In genomic region chr14:11642977-11643376, GRCm38 (mm10) we compare ENCODE assay signal across 11 mouse cellular contexts.
DNase-seq lines count a peak whose midpoint lies in the region; ATAC-seq and TF ChIP-seq lines count a peak whose summit lies in the region.
"Had no signal": no experiment of that assay in that cellular context is flagged by ENCODE, and none has a peak within 500 bp of the region (broad histone marks: within the 10 kb centered on the region; RNA-seq: fewer than 3 reads in every experiment).

No protein-coding gene starts in this region.

- TF ChIP-seq CTCF in liver, postnatal 0 days (IDR thresholded peaks at IDR 0.05; ENCODE audit: low read depth) = peak; percentile 51

- H3K4me3 ChIP-seq in liver, postnatal 0 days (ENCODE audit: low read depth, low read length) = no peak overlapping the region
- no peak overlapping the region for H3K4me3 ChIP-seq in liver, embryonic 11.5 days (ENCODE audit: low read depth, low read length)
- H3K4me3 ChIP-seq: limb, embryonic 12.5 days had no signal

- H3K27ac ChIP-seq in liver, postnatal 0 days (ENCODE audit: low read depth) = no peak overlapping the region
- no peak overlapping the region for H3K27ac ChIP-seq in liver, embryonic 11.5 days (ENCODE audit: low read depth, low read length)
- H3K27ac ChIP-seq: limb, embryonic 12.5 days; macrophage had no signal

- no peak overlapping the region for H3K4me2 ChIP-seq in liver, postnatal 0 days (ENCODE audit: low read depth, low read length)
- H3K4me2 ChIP-seq in liver, embryonic 11.5 days = no peak overlapping the region
- H3K4me2 ChIP-seq: limb, embryonic 12.5 days had no signal

- no peaks in the 10 kb centered on the region for H3K27me3 ChIP-seq in liver, postnatal 0 days (ENCODE audit: insufficient read depth, low read length)
- no peaks in the 10 kb centered on the region for H3K27me3 ChIP-seq in liver, embryonic 11.5 days (replicated peaks; ENCODE audit: control insufficient read depth, insufficient read depth, low read length)
- H3K27me3 ChIP-seq: limb, embryonic 12.5 days had no signal

- no peaks in the 10 kb centered on the region for H3K36me3 ChIP-seq in liver, postnatal 0 days (replicated peaks; ENCODE audit: insufficient read depth, low read length)
- no peaks in the 10 kb centered on the region for H3K36me3 ChIP-seq in liver, embryonic 11.5 days (ENCODE audit: control insufficient read depth, insufficient read depth, low read length)
- H3K36me3 ChIP-seq: limb, embryonic 12.5 days had no signal

- no peaks in the 10 kb centered on the region for H3K4me1 ChIP-seq in liver, postnatal 0 days (ENCODE audit: insufficient read depth)
- no peaks in the 10 kb centered on the region for H3K4me1 ChIP-seq in liver, embryonic 11.5 days (replicated peaks; ENCODE audit: control insufficient read depth, insufficient read depth, low read length)

- 87% methylated on average over 1 of the region's 1 CpGs for WGBS in liver, postnatal 0 days (ENCODE audit: insufficient replicate concordance)
- 86% methylated on average over 1 of the region's 1 CpGs for WGBS in liver, embryonic 11.5 days

- H3K9me3 ChIP-seq in liver, postnatal 0 days (ENCODE audit: low read length) = no peaks in the 10 kb centered on the region
- no peaks in the 10 kb centered on the region for H3K9me3 ChIP-seq in liver, embryonic 11.5 days (ENCODE audit: control insufficient read depth, low read length)
- H3K9me3 ChIP-seq: limb, embryonic 12.5 days had no signal

- H3K9ac ChIP-seq in liver, postnatal 0 days (replicated peaks) = no peak overlapping the region
- no peak overlapping the region for H3K9ac ChIP-seq in liver, embryonic 11.5 days (ENCODE audit: low read depth, low read length)
- H3K9ac ChIP-seq: limb, embryonic 12.5 days had no signal

- intact Hi-C loops in gastrocnemius, postnatal 36 days (cut with DNase I) = loop anchor here (5.0 kb wide), 1 partner anchor 86 kb away; no protein-coding TSS in a partner anchor

- no peak for TF ChIP-seq EP300 in liver, postnatal 0 days (IDR thresholded peaks at IDR 0.05; ENCODE audit: low read depth)

- DNase-seq in cerebellum, postnatal 4 days (ENCODE audit: low spot score in 2 of 2) = no peak
- DNase-seq in liver, postnatal 0 days = no peak
- DNase-seq in liver, embryonic 11.5 days (ENCODE audit: low spot score) = no peak
- peak; percentile 31 for DNase-seq in cerebellum, adult 11-12 months
- DNase-seq in kidney, adult 9 months = peak; percentile 79
- DNase-seq in gastrocnemius, postnatal 36 days = no peak

- ATAC-seq in cerebellum, adult (ENCODE audit: insufficient number of reproducible peaks, low FRiP score, low TSS enrichment) = peak; percentile 69
- peak; percentile 41; the same call in 1 of the 2 replicates for ATAC-seq in liver, postnatal 0 days
- ATAC-seq in liver, embryonic 11.5 days (replicated peaks; ENCODE audit: low FRiP score) = no peak
- ATAC-seq in erythroblast, adult 5-6 weeks (replicated peaks; ENCODE audit: low FRiP score, poor library complexity, severe bottlenecking) = no peak
- ATAC-seq: forebrain, embryonic 14.5 days had no signal

Comparison
In these comparisons a context has a peak if more than half of its experiments do, and no peak if none do; other contexts are left out.
1. ATAC-seq: peak in cerebellum, adult (single experiment) and liver, postnatal 0 days (single experiment); none in liver, embryonic 11.5 days (single experiment) and erythroblast, adult 5-6 weeks (single experiment).
2. DNase-seq: peak in cerebellum, adult 11-12 months (single experiment) and kidney, adult 9 months (single experiment); none in cerebellum, postnatal 4 days (0 of 2), liver, postnatal 0 days (single experiment), liver, embryonic 11.5 days (single experiment) and gastrocnemius, postnatal 36 days (0 of 2).